Mouse (Mus musculus) hindbrain, postnatal 0 days (tissue): ENCODE data around the gene Nav2. TPM values are rescaled to one million over a fixed set of nuclear protein-coding genes. Genes with fewer than 3 reads are reported as not detected.

Source experiments
- ATAC-seq: fragments of 200-750 bp; cut with Nextera tagmentation; 2 replicates; pipeline ENCODE4 v1.8.0; 2017; ENCODE audit warnings: mild to moderate bottlenecking, moderate TSS enrichment, moderate library complexity
- DNase-seq: peaks from one replicate; pipeline ENCODE4 v3.0.0-alpha.2; 2015; ENCODE audit warnings: low spot score
- H3K27ac ChIP-seq: fragments of 300-500 bp; sonication (generic); 2 replicates; pipeline ENCODE4 v1.5.1; 2014; ENCODE audit warnings: mild to moderate bottlenecking
- H3K27me3 ChIP-seq: fragments of 300-500 bp; sonication (generic); 2 replicates; pipeline ENCODE4 v1.6.1; 2014; ENCODE audit warnings: low read length, mixed read lengths; ENCODE audit not compliant: insufficient read depth
- H3K36me3 ChIP-seq: fragments of 300-500 bp; sonication (generic); 2 replicates; pipeline ENCODE4 v1.6.1; 2014; ENCODE audit warnings: low read length, mixed read lengths; ENCODE audit not compliant: insufficient read depth
- H3K4me1 ChIP-seq: fragments of 300-500 bp; sonication (generic); 2 replicates; pipeline ENCODE4 v1.6.1; 2014; ENCODE audit warnings: antibody characterized with exemption, low read length, mixed read lengths; ENCODE audit not compliant: insufficient read depth
- H3K4me2 ChIP-seq: fragments of 300-500 bp; sonication (generic); 2 replicates; pipeline ENCODE4 v1.6.1; 2014; ENCODE audit warnings: low read depth, mild to moderate bottlenecking, low read length, moderate library complexity, mixed read lengths
- H3K4me3 ChIP-seq: fragments of 300-500 bp; sonication (generic); 2 replicates; pipeline ENCODE4 v1.5.1; 2014; ENCODE audit warnings: low read length
- H3K9ac ChIP-seq: fragments of 300-500 bp; sonication (generic); replicated peaks from 2 replicates; pipeline ENCODE4 v1.6.1; 2014; ENCODE audit warnings: mild to moderate bottlenecking, low read length, moderate library complexity, mixed read lengths
- H3K9me3 ChIP-seq: fragments of 300-500 bp; sonication (generic); 2 replicates; pipeline ENCODE4 v1.6.1; 2016; ENCODE audit warnings: low read length, mixed read lengths
- CTCF ChIP-seq: IDR thresholded peaks from 2 replicates; pipeline ENCODE4 v1.5.1; 2016; ENCODE audit warnings: antibody characterized with exemption, control low read depth, low read depth
- WGBS: fragments of 180-500 bp; shearing (Covaris S2); extraction: QIAGEN DNeasy Blood & Tissue Kit; methylation state at CpG from one replicate; pipeline ENCODE4 v1.1.7; 2014; 5-methylcytosine and 5-hydroxymethylcytosine counted together
- polyA plus RNA-seq: library from polyadenylated mRNA; unstranded; fragments of >200 nt; fragmentation: Nextera tagmentation; extraction: Ambion mirVana; gene quantifications from 2 replicates; pipeline ENCODE4 v1.2.1, GENCODE M21; 2015
- total RNA-seq: library from RNA; depleted of rRNA; stranded (reverse); fragments of >200 nt; gene quantifications from 2 replicates; pipeline ENCODE4 v1.2.3, GENCODE M21; 2014

Gene Nav2
- total and polyA plus RNA-seq, 2 experiments from 2014 or later = 20.1 to 64.7 TPM

DNA sequence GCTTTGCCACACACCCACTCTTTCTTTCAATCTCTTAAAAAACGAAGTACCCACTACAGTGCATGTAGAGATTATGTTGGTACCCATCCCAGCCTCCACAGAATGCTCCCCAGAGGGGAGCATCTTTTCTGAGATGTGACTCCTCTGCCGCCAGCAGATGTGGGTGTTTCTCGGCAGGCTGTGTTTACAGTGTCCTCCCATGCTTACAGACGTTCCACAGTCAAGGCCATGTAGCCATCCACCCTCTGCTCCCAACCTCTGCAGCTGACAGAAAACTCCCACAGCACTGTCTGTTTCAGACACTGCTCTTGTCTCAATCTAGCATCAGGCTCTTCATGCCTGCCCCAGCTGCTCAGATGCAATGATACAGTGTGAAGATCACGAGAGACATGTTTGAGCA is 46.0 kb downstream of the Nav2 start:
- Histone ChIP-seq H3K27ac (no peak overlapping the region), H3K36me3 (no peaks in the 10 kb centered on the region), H3K4me2 (no peak overlapping the region), H3K4me1 (no peaks in the 10 kb centered on the region), H3K4me3 (no peak overlapping the region), H3K9me3 (no peaks in the 10 kb centered on the region), H3K9ac (no peak overlapping the region), H3K27me3 (no peaks in the 10 kb centered on the region)
- TF ChIP-seq CTCF = no peak
- ATAC-seq (no peak), DNase-seq (no peak)
- 82% methylated on average over 5 of the region's 5 CpGs for WGBS

DNA sequence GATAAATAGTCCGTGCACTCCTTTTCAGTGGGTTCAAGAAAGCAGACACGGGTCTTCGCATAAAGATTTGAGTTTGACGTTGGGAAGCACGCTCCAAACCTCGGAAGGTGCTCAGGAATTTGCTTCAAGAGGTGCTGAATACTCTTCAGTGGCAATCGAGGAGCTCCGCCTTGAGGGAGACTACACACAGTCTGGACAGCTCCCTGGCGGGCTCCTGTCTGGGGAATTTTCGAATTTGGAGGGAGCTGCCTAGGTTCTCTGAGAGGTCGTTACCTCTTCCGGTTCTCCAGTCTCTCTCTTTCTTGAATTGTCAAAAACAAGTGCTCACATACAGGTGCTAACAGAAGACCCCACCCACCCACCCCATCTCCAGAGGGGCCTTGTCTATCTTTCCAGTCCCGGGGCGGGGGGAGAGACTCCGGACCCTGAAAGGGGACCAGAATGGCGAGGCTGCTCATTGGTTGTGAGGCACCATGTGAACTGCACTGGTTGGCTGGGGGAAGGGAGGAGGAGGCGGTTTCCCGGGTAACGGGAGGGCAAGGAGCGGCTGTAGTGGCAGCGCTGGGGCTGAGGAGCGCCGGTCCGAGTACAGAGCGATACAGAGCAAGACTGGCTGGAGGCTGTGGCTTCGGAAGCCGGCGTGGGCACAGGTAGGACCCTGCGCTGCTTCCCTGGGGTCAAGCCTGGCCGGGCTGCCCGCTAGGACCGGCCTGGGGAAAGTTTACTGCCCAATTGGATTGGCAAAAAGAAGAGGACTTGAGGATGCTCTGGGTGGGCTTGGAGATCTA is 50.2 kb downstream of the Nav2 start:
- no peaks in the 10 kb centered on the region for H3K36me3 ChIP-seq
- 2% methylated on average over 32 of the region's 32 CpGs for WGBS
- H3K4me2 ChIP-seq = peak overlapping the region; percentile 81
- H3K9me3 ChIP-seq = no peaks in the 10 kb centered on the region
- peak overlapping the region; percentile 48 for H3K9ac ChIP-seq
- peaks cover 21% of the 10 kb centered on the region for H3K4me1 ChIP-seq
- peak overlapping the region; percentile 64; the same call in 1 of the 2 replicates for H3K27ac ChIP-seq
- ATAC-seq (peak; percentile 93), DNase-seq (peak; percentile 93)
- no peaks in the 10 kb centered on the region for H3K27me3 ChIP-seq
- H3K4me3 ChIP-seq = peak overlapping the region; percentile 71
- TF ChIP-seq CTCF = no peak

DNA sequence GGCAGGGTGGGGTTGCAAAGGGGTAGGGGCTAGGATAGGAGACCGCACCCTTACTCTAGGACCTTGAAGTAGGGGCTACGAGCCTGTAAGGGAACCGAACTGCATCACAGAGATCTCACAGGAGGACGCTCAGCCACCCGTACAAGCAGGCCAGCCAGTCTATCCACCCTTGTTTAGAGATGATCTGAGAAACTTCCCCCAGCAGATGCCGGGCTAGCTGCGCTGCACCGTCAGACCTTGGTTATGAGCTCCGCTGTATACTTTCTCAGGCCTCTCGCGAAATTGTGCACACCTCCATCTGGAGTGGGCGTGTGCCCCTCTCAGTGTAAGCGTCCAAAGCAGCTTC is 50.8 kb downstream of the Nav2 start:
- 3% methylated on average over 13 of the region's 13 CpGs for WGBS
- ATAC-seq = peak; percentile 22
- peak; percentile 33 for DNase-seq
- peak overlapping the region; percentile 64; the same call in 1 of the 2 replicates for H3K27ac ChIP-seq
- H3K27me3 ChIP-seq = no peaks in the 10 kb centered on the region
- peak overlapping the region; percentile 81 for H3K4me2 ChIP-seq
- peak overlapping the region; percentile 71 for H3K4me3 ChIP-seq
- peak overlapping the region; percentile 48 for H3K9ac ChIP-seq
- peaks cover 22% of the 10 kb centered on the region for H3K4me1 ChIP-seq
- H3K36me3 ChIP-seq = no peaks in the 10 kb centered on the region
- H3K9me3 ChIP-seq = no peaks in the 10 kb centered on the region
- TF ChIP-seq CTCF = no peak

DNA sequence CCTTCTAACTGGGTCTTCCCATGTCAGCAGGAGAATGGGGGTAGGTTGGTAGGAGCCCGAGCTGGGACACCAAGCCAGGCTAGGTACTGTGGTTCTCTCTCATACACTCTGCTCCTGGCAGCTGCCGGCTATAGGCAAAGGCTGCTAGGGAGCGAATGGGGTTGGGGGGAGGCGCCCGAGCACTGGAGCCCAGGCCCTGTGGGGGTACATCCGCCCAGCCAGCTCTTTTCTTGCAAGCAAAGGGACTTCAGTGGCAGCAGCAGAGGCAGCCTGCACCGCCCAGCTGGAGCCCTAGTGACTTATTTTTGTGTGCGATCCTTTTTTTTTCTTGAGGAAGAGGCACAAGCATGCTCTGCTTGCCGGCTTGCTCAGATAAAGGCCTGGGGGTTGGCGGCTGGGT is 51.6 kb downstream of the Nav2 start:
- WGBS = 2% methylated on average over 10 of the region's 10 CpGs
- H3K9ac ChIP-seq = peak overlapping the region; percentile 44
- H3K4me1 ChIP-seq = peaks cover 25% of the 10 kb centered on the region
- no peaks in the 10 kb centered on the region for H3K36me3 ChIP-seq
- no peaks in the 10 kb centered on the region for H3K27me3 ChIP-seq
- no peaks in the 10 kb centered on the region for H3K9me3 ChIP-seq
- peak overlapping the region; percentile 81 for H3K4me2 ChIP-seq
- H3K4me3 ChIP-seq = peak overlapping the region; percentile 71
- DNase-seq (peak; percentile 60), ATAC-seq (no peak; the same call in 1 of the 2 replicates)
- no peak for TF ChIP-seq CTCF
- peak overlapping the region; percentile 48 for H3K27ac ChIP-seq

DNA sequence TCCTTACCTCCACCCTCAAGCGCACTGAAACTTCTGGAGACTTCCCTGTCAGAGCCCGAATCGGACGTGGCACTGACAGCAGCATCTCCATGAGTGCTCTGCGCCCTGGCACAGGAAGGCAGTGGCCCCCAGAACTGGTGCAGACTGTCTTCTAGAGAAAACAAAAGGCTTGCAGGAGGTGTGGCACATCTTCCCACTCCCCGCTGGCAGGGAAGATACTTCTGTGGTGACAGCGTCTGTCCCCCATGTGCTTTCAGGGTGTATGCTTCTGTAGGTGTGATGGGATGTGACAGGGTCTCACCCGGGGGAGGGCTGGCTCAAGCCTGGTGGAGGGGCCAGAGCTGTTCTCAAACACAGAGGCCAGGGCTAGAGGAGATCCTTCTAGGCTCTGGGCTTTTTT is 53.0 kb downstream of the Nav2 start:
- H3K9me3 ChIP-seq = no peaks in the 10 kb centered on the region
- H3K4me2 ChIP-seq = peak overlapping the region; percentile 81
- ATAC-seq = no peak
- no peaks in the 10 kb centered on the region for H3K27me3 ChIP-seq
- 20% methylated on average over 8 of the region's 8 CpGs for WGBS
- peaks cover 35% of the 10 kb centered on the region for H3K4me1 ChIP-seq
- no peak overlapping the region for H3K9ac ChIP-seq
- H3K4me3 ChIP-seq = peak overlapping the region; percentile 71; the same call in 1 of the 2 replicates
- H3K27ac ChIP-seq = no peak overlapping the region
- H3K36me3 ChIP-seq = no peaks in the 10 kb centered on the region
- peak; percentile 58 for DNase-seq
- no peak for TF ChIP-seq CTCF

DNA sequence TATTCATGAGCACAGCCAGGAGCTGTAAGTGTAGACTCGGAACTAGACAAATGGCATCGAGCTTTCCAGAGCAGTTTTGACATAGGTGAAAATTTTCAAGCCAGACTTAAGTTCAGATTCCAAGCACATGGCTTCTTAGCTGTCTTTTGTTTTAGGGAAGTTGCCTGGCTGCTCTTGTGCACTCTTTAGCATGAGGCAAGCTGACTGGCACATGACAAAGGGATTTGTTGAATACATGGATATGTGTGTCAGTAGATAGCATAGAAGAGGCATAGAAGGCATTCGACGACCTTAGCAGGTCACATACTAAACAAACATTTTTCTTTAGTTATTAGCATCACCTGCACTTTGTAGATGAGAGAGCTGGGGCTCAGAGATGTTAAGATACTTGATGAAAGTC is 53.4 kb downstream of the Nav2 start:
- DNase-seq (no peak), ATAC-seq (no peak)
- no peak overlapping the region for H3K27ac ChIP-seq
- no peak for TF ChIP-seq CTCF
- peaks cover 36% of the 10 kb centered on the region for H3K4me1 ChIP-seq
- H3K9me3 ChIP-seq = no peaks in the 10 kb centered on the region
- 44% methylated on average over 4 of the region's 4 CpGs for WGBS
- H3K4me2 ChIP-seq = peak overlapping the region; percentile 81
- no peak overlapping the region for H3K4me3 ChIP-seq
- no peaks in the 10 kb centered on the region for H3K27me3 ChIP-seq
- no peaks in the 10 kb centered on the region for H3K36me3 ChIP-seq
- H3K9ac ChIP-seq = no peak overlapping the region

DNA sequence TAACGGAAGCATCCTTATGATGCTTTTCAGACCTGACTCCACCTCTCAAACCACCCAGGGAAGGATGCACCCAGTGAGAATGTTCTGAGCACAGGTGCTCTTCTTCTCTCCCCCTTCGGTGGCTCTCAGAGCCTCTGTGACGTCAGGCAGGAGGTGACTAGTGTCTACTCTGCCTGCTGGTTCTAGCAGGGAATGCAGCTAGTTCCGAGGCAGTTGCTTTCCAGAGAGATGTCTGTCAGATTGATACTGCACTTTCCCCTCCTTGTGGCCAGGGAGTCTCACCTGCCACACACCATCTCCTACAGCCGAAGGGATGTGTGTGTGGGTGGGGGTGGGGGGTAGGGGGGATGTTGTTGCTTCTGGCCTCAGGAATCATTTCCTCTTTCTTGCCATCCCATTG is 54.6 kb downstream of the Nav2 start:
- H3K27ac ChIP-seq = peak overlapping the region; percentile 64
- no peaks in the 10 kb centered on the region for H3K36me3 ChIP-seq
- no peak overlapping the region for H3K4me3 ChIP-seq
- H3K4me1 ChIP-seq = peaks cover 36% of the 10 kb centered on the region
- peak overlapping the region; percentile 22; the same call in 1 of the 2 replicates for H3K9ac ChIP-seq
- peak; percentile 65 for TF ChIP-seq CTCF
- 33% methylated on average over 5 of the region's 5 CpGs for WGBS
- no peaks in the 10 kb centered on the region for H3K9me3 ChIP-seq
- peak; percentile 46 for ATAC-seq
- no peaks in the 10 kb centered on the region for H3K27me3 ChIP-seq
- H3K4me2 ChIP-seq = peak overlapping the region; percentile 81
- DNase-seq = peak; percentile 78
